Mouse (Mus musculus) lung, embryonic 15.5 days (tissue): Measurements from ENCODE around the gene Gm10392. TPM values are rescaled to one million over a fixed set of nuclear protein-coding genes. Genes with fewer than 3 reads are reported as not detected.

Experiments
- polyA plus RNA-seq: library from polyadenylated mRNA; unstranded; fragments of >200 nt; fragmentation: Nextera tagmentation; extraction: Ambion mirVana; gene quantifications from 2 replicates; pipeline ENCODE4 v1.2.1, GENCODE M21; 2015

Gene Gm10392
- polyA plus RNA-seq, 1 experiment from 2014 or later = 0.10 TPM

Other genes with a start within 250 kb of the Gm10392 start
- gene Coro6, start 56.8 kb downstream of the Gm10392 start, polyA plus RNA-seq = 0.78 and 0.97 TPM in 2 replicates
- 6.5 and 7.1 TPM in 2 replicates for gene Ankrd13b, start 29.5 kb downstream of the Gm10392 start, polyA plus RNA-seq
- 9.5 and 9.8 TPM in 2 replicates for gene Git1, start 25.6 kb downstream of the Gm10392 start, polyA plus RNA-seq
- 3.8 and 4.0 TPM in 2 replicates for gene Abhd15, start 4.1 kb downstream of the Gm10392 start, polyA plus RNA-seq
- 42.7 and 43.1 TPM in 2 replicates for gene Trp53i13, start 3.2 kb downstream of the Gm10392 start, polyA plus RNA-seq
- gene Taok1, start 88.6 kb upstream of the Gm10392 start, polyA plus RNA-seq = 14.0 and 14.9 TPM in 2 replicates
- 4.9 and 5.0 TPM in 2 replicates for gene Nufip2, start 167.0 kb upstream of the Gm10392 start, polyA plus RNA-seq
- gene Cryba1, start 206.1 kb upstream of the Gm10392 start, polyA plus RNA-seq = not detected in 2 replicates
- gene Myo18a, start 244.0 kb upstream of the Gm10392 start, polyA plus RNA-seq = 37.8 and 46.2 TPM in 2 replicates